Mouse (Mus musculus) lung, adult 2 months (tissue): ENCODE measurements around the gene Gpc1.

Experiments used
- CTCF ChIP-seq: fragments of 200-500 bp; IDR thresholded peaks from 2 replicates; pipeline ENCODE4 v1.5.1; 2011; ENCODE audit warnings: mild to moderate bottlenecking, low read length, control low read depth; ENCODE audit not compliant: insufficient read depth
- POLR2A ChIP-seq: fragments of 200-500 bp; IDR thresholded peaks from 2 replicates; pipeline ENCODE4 v1.6.1; 2011; ENCODE audit warnings: low read depth, mild to moderate bottlenecking, control low read depth, low read length, borderline replicate concordance; ENCODE audit errors: extremely low read depth

DNA sequence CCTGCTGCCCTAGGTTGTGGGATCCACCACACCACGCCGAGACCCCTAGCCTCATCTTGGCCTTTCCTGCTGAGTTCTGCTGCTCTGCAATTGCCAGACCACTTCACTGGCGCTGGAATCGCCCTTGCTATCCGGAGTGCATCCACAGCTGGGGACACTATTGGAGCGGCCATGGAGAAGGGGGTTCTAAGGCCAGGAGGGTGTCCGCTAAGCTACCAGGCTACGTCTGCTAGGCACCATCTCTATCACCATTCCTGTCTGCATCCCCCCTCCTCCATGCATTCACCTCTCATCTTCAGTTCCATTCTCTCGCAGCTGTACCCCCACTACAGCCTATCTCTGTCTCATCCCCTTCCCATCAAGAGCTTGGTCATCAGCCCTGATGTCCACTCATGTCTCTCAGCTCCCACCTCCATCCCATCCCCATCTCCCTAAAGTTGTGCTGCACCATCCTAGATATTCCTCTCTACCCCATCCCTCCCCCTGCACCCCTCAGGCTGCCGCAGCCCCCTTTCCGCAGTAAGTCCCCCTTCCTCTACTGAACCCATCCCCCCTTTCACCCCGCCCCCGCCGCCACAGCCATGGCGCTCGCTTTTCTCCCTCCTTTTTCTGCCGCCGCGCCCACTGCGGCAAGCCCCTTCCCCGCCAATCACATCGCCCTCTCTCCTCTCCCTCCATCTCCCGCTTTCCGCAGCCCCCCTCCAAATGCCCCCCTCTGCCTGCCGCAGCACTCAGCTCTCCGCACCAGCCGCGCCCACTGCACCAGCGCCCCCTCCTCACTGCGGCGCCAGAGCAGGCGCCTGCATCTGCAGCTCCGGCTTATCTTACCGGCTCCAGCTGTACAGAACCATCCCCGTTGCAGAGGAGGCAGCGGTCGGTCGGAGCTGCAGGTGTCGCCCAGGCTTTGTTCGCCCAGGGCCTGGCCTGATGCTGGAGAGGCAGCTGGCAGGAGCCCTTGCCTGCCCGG is 16.7 kb downstream of the Gpc1 start:
- TF ChIP-seq POLR2A (no peak), CTCF (no peak)
